Mouse (Mus musculus) olfactory bulb, adult 2 months (tissue): Measurements from ENCODE around the gene Cryba1.
A peak's percentile ranks its signal among the peaks of the same experiment; 100 is the strongest.

Experiments used
- CTCF ChIP-seq: fragments of 200-500 bp; IDR thresholded peaks from 2 replicates; pipeline ENCODE4 v1.5.1; 2012; ENCODE audit warnings: low read depth, mild to moderate bottlenecking, low read length, moderate library complexity; ENCODE audit not compliant: insufficient read depth
- POLR2A ChIP-seq: fragments of 200-500 bp; IDR thresholded peaks from 2 replicates; pipeline ENCODE4 v1.6.1; 2012; ENCODE audit warnings: mild to moderate bottlenecking, low read depth, low read length, moderate library complexity; ENCODE audit not compliant: insufficient read depth

DNA sequence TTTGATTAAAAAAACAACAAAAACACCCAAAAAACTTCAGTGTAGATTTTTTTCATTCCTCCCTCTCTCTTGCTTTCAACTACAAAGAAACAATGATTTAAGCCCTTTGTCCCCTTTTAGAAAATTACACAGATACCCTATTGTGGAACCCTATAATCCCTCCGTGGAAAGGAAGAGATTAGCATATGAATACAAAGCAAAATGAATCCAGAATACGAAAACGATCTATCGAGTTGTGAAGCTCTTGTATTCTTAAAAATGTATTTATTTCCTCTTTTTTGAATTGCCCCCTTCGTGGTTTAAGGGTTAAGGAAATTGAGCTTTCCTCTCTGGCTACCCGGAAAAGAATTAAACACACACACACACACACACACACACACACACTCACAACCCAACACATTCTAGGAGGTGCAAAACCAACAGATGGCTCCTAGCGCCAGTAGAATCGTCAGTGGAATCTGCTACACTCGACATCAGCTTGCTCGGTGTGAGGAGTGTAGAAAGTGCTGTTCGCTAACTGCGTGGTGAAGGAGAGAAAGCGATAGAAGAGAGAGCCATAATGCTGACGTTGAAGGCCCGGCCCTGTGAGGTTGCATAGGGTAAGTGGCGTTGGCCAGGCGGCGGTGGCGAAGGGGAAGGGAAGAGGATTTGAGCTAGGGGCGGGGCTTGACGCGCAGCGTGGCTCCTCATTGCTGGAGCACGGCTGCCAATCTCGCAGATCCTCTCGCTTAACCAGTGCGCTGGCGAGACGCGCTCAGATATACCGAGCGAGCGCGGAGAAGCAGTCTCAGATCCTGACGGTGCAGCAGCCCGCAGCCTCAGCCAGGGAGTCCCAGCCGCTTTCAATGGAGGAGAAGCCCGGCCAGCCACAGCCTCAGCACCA lies 39.5 kb downstream of the Cryba1 start, which contains the start of gene Nufip2:
- TF ChIP-seq POLR2A: peak; percentile 100
- no peak for TF ChIP-seq CTCF
